Mouse (Mus musculus): Measurements from ENCODE around the gene Txndc16.

DNA sequence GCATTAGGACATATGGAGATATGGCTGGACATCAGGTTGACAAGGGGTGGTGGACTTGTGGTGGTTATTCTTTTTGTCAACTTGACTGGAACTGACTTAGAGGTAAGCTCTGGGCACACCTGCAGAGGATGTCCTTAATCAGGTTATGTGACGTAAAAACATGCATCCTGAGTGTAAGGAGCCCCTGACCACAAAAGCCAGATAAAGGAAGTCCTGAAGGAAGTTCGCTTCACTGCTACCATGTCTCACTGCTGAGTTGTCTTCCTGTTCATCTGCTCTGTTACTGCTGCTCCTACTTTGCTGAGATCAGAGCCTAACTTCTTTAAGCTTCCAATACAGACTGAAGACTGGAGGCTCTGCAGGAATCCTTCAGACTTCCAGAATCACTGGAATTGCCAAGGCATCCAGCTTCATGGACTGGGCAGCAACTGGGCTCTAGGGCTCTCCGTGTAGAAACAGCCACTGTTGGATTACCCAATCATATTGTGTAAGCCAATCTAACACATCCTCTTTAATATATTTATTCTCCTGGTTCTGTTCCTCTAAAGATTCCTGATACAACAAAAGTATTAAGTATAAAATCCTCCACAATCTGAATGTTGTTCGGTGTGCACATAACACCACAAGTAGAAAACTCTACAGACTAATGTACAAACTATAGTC is 64.5 kb downstream of the Txndc16 start:
- TF ChIP-seq GATA1 (IDR thresholded peaks at IDR 0.05; ENCODE audit: borderline replicate concordance, low read length) (no peak), CTCF (IDR thresholded peaks at IDR 0.05; ENCODE audit: low read depth, low read length) (no peak), TAL1 (conservative IDR thresholded peaks at IDR 0.05; ENCODE audit: low read depth, low read length) (no peak), POLR2AphosphoS5 (IDR thresholded peaks at IDR 0.05; ENCODE audit: insufficient replicate concordance, low read depth, low read length) (no peak)

Data from G1E (cell line).